Mouse (Mus musculus) heart, embryonic 15.5 days (tissue): ENCODE measurements around the gene Cd247. TPM values are rescaled to one million over a fixed set of nuclear protein-coding genes. Genes with fewer than 3 reads are reported as not detected.

Experiments
- ATAC-seq: fragments of 200-750 bp; cut with Nextera tagmentation; replicated peaks from 2 replicates; pipeline ENCODE4 v1.8.0; 2017; ENCODE audit warnings: low read depth, moderate TSS enrichment; ENCODE audit not compliant: insufficient number of reproducible peaks, insufficient read depth, low FRiP score
- H3K27ac ChIP-seq: fragments of 300-500 bp; sonication (generic); 2 replicates; pipeline ENCODE4 v1.5.1; 2015; ENCODE audit warnings: mild to moderate bottlenecking, inconsistent platforms
- H3K27me3 ChIP-seq: fragments of 300-500 bp; sonication (generic); 2 replicates; pipeline ENCODE4 v1.6.1; 2015; ENCODE audit warnings: inconsistent platforms
- H3K36me3 ChIP-seq: fragments of 300-500 bp; sonication (generic); 2 replicates; pipeline ENCODE4 v1.6.1; 2015; ENCODE audit warnings: mild to moderate bottlenecking, inconsistent platforms
- H3K4me1 ChIP-seq: fragments of 300-500 bp; sonication (generic); replicated peaks from 2 replicates; pipeline ENCODE4 v1.6.1; 2015; ENCODE audit warnings: inconsistent platforms
- H3K4me2 ChIP-seq: fragments of 300-500 bp; sonication (generic); 2 replicates; pipeline ENCODE4 v1.6.1; 2015; ENCODE audit warnings: inconsistent platforms, mild to moderate bottlenecking, moderate library complexity
- H3K4me3 ChIP-seq: fragments of 300-500 bp; sonication (generic); 2 replicates; pipeline ENCODE4 v1.5.1; 2015; ENCODE audit warnings: mild to moderate bottlenecking, inconsistent platforms
- H3K9ac ChIP-seq: fragments of 300-500 bp; sonication (generic); 2 replicates; pipeline ENCODE4 v1.6.1; 2015; ENCODE audit warnings: mild to moderate bottlenecking, inconsistent platforms
- H3K9me3 ChIP-seq: fragments of 300-500 bp; sonication (generic); replicated peaks from 2 replicates; pipeline ENCODE4 v1.6.1; 2016; ENCODE audit warnings: inconsistent platforms
- WGBS: fragments of 180-500 bp; shearing (Covaris S2); methylation state at CpG from one replicate; pipeline ENCODE4 v1.1.7; 2015; ENCODE audit warnings: mixed read lengths; 5-methylcytosine and 5-hydroxymethylcytosine counted together
- polyA plus RNA-seq: library from polyadenylated mRNA; unstranded; fragments of >200 nt; fragmentation: Nextera tagmentation; extraction: Ambion mirVana; gene quantifications from 2 replicates; pipeline ENCODE4 v1.2.1, GENCODE M21; 2015

Cd247 gene
- polyA plus RNA-seq, 1 experiment from 2014 or later: 0.89 TPM

DNA sequence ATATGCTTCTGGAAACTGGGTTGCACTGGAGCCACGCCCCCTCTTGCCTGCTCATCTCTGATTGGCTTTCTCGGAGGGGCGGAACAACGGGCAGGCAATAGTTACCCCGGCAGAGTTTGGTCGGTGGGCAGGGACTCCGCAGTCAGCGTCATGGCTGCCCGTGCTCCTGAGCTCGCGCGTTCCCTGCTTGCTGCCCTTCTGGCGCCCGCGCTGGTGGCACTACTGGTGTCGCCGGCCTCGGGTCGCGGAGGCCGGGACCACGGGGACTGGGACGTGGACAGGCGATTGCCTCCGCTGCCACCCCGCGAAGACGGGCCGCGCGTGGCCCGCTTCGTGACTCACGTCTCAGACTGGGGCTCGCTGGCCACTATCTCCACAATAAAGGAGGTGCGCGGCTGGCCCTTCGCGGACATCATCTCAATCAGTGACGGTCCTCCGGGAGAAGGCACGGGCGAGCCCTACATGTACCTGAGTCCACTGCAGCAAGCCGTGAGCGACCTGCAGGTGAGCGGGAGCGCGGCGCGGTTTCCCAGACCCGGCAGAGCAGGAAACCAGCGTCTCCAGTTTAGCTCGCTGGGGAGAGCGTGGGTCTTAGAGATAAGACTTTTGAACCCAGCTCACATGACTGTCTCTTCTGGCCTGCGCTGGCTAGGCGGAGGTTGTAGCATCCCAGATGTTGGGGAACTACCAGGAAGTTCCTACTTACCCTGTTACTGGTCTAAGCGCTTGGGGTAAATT is 24.7 kb upstream of the Cd247 start, which contains the start of gene Creg1:
Gene Creg1, plus strand, starts transcription at position 112 of the 738 bp plus-strand sequence.
- under 1% methylated on average over 57 of the region's 57 CpGs for WGBS
- H3K4me3 ChIP-seq: peak within 1 kb of the TSS; percentile 90
- peak within 1 kb of the TSS; percentile 87 for H3K9ac ChIP-seq
- H3K4me1 ChIP-seq: peaks cover 21% of the 10 kb centered on the region
- no peaks in the 10 kb centered on the region for H3K9me3 ChIP-seq
- no peaks in the 10 kb centered on the region for H3K27me3 ChIP-seq
- H3K27ac ChIP-seq: peak within 1 kb of the TSS; percentile 77
- peak; percentile 96 for ATAC-seq
- H3K36me3 ChIP-seq: no peaks in the 10 kb centered on the region
- peak within 1 kb of the TSS; percentile 89 for H3K4me2 ChIP-seq

DNA sequence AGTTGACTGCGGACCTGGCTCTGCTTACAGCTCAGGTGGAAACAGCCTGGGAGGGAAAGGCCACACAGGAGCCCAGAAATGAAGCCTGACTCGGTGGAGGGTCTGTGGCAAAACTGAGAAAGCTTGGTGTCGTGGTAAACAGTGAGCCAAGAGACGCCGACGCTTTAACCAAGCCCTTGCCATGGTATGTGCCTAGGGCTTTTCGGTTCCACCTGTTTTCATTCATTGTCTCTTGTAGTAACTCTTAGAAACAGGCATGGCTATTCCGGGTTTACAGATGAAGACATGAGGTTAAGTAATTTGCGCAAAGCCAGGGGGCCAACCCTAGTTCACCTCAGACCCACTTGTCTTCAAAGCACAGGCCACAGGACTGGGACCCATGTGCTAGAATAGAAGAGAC is 23.9 kb upstream of the Cd247 start:
- peaks cover 21% of the 10 kb centered on the region for H3K4me1 ChIP-seq
- H3K9ac ChIP-seq: 0 out of 2 replicates have a peak overlapping the region, but pooled peaks have one; percentile 87
- H3K36me3 ChIP-seq: no peaks in the 10 kb centered on the region
- H3K27ac ChIP-seq: no peak overlapping the region
- no peaks in the 10 kb centered on the region for H3K9me3 ChIP-seq
- 58% methylated on average over 9 of the region's 9 CpGs for WGBS
- peak overlapping the region; percentile 90 for H3K4me3 ChIP-seq
- no peak for ATAC-seq
- H3K4me2 ChIP-seq: peak overlapping the region; percentile 89
- H3K27me3 ChIP-seq: no peaks in the 10 kb centered on the region

DNA sequence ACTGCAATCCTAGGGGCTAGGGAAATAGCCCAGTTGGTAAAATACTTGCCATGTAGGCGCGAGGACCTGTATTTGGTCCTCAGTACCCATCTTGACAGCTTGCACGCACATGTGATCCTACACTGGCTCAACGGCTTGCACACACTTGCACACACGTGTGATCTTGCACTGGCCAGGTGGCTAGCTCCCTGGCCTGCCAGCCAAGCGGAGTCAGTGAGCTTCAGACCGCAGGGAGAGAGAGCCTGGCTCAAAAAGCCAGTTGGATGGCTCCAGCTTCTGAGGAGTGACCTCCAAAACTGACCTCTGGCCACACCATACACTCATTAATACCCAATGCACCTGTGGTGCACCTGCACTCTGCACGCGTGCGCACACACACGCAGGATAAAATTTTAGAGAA is 23.4 kb upstream of the Cd247 start:
- Histone ChIP-seq H3K27ac (no peak overlapping the region), H3K9me3 (no peaks in the 10 kb centered on the region), H3K27me3 (no peaks in the 10 kb centered on the region), H3K4me3 (peak overlapping the region; percentile 90), H3K4me2 (peak overlapping the region; percentile 89; the same call in 1 of the 2 replicates), H3K9ac (no peak overlapping the region), H3K4me1 (peaks cover 22% of the 10 kb centered on the region), H3K36me3 (no peaks in the 10 kb centered on the region; the same call in 1 of the 2 replicates)
- 86% methylated on average over 11 of the region's 11 CpGs for WGBS
- no peak for ATAC-seq

DNA sequence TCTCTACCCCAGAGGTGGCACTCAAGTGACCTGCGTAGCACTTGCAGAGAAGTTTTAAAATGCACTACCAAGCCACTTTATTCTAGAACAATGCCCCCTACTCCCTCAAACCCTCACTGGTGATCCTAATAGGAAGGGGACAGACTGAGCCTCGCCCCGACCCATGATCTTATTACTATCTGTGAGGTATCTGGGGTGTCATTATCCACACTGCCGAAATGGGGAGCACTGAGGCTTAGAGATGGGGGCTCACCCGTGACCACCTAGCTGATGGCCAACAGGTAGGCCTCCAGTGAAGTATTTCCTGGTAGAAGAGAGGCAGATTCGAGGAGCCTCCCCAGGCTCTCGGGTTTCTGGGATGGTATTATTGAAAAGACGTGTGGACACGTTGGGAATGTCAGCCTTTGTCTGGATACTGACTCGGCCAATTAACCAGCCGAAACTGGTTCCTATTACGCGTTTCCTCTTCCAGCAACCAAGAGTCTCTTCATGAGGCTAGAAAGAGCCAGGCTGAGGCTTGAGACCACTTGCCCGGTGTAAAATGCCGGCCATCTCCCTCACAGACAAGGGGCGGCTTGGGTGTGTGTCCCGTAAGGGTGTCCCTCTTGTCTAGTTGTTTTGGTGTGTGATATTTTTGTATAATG is 22.7 kb upstream of the Cd247 start:
- Histone ChIP-seq H3K36me3 (peaks cover 7% of the 10 kb centered on the region; the same call in 1 of the 2 replicates), H3K4me2 (no peak overlapping the region), H3K9ac (no peak overlapping the region), H3K27me3 (no peaks in the 10 kb centered on the region), H3K4me3 (no peak overlapping the region), H3K4me1 (peaks cover 24% of the 10 kb centered on the region), H3K9me3 (no peaks in the 10 kb centered on the region), H3K27ac (no peak overlapping the region)
- 83% methylated on average over 17 of the region's 17 CpGs for WGBS
- no peak for ATAC-seq

DNA sequence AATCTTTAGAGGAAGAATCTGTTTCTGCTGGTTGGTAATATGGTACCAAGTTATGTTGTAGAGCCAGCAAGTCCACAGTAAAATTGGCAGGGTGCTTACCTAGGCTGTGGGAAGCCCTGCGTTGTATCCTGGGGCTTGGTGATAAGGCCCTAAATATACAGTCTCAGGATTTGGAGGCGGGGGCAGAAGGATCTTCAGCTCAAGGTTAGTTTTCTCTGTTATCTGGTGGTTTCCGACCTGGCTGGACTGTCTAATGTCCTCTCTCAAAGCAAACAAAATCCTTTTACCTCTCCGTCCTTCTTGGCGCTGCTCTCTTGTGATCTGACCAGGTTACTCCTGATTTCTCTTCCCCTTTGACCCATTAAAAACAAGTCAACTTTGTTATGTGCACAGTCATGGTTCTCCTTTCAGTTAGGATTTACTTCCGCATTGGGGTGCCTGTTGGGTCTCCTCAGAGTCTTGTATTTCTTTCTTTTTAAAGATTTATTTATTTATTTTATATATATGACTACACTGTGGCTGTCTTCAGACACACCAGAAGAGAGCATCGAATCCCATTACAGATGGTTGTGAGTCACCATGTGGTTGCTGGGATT is 22.1 kb upstream of the Cd247 start:
- Histone ChIP-seq H3K4me2 (no peak overlapping the region), H3K27ac (no peak overlapping the region), H3K4me3 (no peak overlapping the region), H3K9me3 (no peaks in the 10 kb centered on the region), H3K9ac (no peak overlapping the region), H3K4me1 (peaks cover 29% of the 10 kb centered on the region), H3K27me3 (no peaks in the 10 kb centered on the region), H3K36me3 (peaks cover 11% of the 10 kb centered on the region; the same call in 1 of the 2 replicates)
- WGBS: 70% methylated on average over 7 of the region's 7 CpGs
- no peak for ATAC-seq

DNA sequence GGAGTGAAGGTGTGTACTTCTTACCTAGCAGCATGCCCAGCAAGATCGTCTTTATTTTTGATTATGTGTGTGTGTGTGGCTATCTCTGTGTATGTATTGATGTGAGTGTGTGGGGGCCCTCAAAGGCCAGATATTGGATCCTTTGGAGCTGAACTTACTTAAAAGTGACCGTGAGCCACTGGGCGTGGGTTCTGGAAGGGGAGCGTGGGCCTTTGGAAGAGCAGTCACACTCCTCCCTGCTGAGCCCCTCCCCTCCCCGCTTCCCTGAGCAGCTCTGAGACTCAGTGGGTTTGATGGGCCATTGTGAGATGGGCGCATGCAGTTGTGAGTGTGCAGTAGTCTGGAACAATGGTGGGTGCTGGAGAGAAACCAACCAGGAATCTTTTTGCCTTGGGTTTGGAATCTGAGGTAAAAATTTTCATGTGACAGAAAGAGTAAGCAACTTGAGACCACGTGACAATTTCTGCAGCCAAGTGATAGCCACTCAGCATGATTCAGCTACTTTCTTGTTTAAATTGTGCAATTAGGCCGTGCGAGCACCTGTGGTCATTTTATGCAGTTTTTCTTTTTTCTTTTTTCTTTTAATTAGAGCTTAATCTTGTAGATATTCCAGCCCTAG is 19.5 kb upstream of the Cd247 start:
- no peak overlapping the region for H3K27ac ChIP-seq
- H3K9ac ChIP-seq: no peak overlapping the region
- no peaks in the 10 kb centered on the region for H3K27me3 ChIP-seq
- no peak overlapping the region for H3K4me2 ChIP-seq
- peaks cover 15% of the 10 kb centered on the region; the same call in 1 of the 2 replicates for H3K36me3 ChIP-seq
- no peaks in the 10 kb centered on the region for H3K9me3 ChIP-seq
- no peak for ATAC-seq
- peaks cover 33% of the 10 kb centered on the region for H3K4me1 ChIP-seq
- WGBS: 79% methylated on average over 9 of the region's 9 CpGs
- H3K4me3 ChIP-seq: no peak overlapping the region

DNA sequence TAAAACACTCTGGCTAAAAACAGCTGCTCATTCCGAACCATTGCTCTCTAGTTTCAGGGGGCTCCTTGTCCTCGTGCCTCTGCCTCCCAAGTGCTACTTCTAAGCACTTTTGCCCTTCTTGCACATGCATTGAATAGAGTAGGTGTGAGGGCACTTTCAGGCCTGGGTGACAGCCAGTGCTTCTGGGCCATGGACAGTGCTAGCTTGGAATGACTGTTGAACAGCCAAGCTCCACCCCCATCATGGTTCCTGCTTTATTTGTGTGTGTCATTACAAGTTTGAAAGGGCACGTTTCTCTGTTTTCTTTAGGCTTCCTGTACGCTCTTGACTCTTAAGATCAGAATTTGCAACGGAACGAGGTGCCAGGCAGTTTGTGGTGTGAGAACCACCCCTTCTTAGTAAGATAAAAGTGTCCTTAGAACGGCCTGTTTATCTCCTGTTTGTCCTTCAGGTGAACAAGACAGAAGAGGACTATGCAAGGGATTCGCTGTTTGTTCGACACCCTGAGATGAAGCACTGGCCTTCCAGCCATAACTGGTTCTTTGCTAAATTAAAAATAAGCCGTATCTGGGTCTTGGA is 18.2 kb upstream of the Cd247 start:
- no peak overlapping the region for H3K27ac ChIP-seq
- H3K27me3 ChIP-seq: no peaks in the 10 kb centered on the region
- no peak overlapping the region for H3K4me2 ChIP-seq
- H3K36me3 ChIP-seq: peaks cover 22% of the 10 kb centered on the region; the same call in 1 of the 2 replicates
- 68% methylated on average over 10 of the region's 10 CpGs for WGBS
- peaks cover 22% of the 10 kb centered on the region for H3K4me1 ChIP-seq
- H3K9ac ChIP-seq: no peak overlapping the region
- ATAC-seq: no peak
- no peaks in the 10 kb centered on the region for H3K9me3 ChIP-seq
- no peak overlapping the region for H3K4me3 ChIP-seq

DNA sequence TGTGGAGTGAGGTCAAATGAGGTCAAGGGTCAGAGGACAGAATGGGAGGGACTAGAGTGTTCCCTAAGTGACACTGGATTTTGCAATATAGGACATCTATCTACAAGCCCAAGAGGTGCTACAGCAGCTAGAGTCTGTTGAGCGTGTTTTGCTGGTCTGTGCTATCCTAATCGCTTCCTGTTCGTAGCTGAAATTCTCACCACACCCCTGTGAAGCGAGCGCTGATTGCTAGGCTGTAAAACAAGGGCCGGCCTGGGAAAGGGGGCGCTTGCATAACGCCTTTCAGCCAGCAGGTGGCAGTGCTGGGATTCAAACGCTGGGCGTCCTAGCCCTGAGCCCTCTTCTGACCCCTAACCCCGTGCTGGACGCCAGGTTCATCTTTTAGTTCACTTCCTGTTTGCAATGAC is 17.0 kb upstream of the Cd247 start:
- peak; percentile 68 for ATAC-seq
- H3K9me3 ChIP-seq: no peaks in the 10 kb centered on the region
- H3K27me3 ChIP-seq: no peaks in the 10 kb centered on the region
- H3K4me2 ChIP-seq: peak overlapping the region; percentile 35
- H3K36me3 ChIP-seq: peaks cover 22% of the 10 kb centered on the region; the same call in 1 of the 2 replicates
- peaks cover 18% of the 10 kb centered on the region for H3K4me1 ChIP-seq
- H3K4me3 ChIP-seq: no peak overlapping the region; the same call in 1 of the 2 replicates
- H3K27ac ChIP-seq: no peak overlapping the region
- no peak overlapping the region for H3K9ac ChIP-seq
- WGBS: under 1% methylated on average over 12 of the region's 12 CpGs

DNA sequence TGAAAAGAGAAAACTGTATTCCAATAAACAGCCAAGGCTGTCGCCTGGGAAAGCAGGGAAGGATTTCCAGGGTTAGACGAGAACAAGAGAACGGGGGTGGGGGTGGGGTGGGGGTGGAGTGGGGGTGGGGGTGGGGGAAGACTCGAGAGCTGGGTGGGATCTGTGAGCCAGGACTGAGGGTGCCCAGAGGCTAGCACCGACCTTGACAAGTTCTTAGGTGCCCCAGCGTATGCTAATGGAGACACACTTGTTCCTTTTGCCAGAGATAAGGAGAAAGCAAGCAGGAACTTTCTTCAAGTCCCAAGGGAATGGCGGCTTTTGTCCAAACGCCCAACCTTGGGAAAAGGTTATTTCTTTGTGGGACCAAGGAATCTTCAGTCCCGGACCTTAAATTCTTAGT is 16.5 kb upstream of the Cd247 start:
- Histone ChIP-seq H3K27ac (no peak overlapping the region), H3K4me3 (no peak overlapping the region; the same call in 1 of the 2 replicates), H3K4me1 (peaks cover 18% of the 10 kb centered on the region), H3K27me3 (no peaks in the 10 kb centered on the region), H3K4me2 (peak overlapping the region; percentile 35), H3K36me3 (peaks cover 22% of the 10 kb centered on the region; the same call in 1 of the 2 replicates), H3K9ac (no peak overlapping the region), H3K9me3 (no peaks in the 10 kb centered on the region)
- ATAC-seq: no peak
- 47% methylated on average over 9 of the region's 9 CpGs for WGBS

DNA sequence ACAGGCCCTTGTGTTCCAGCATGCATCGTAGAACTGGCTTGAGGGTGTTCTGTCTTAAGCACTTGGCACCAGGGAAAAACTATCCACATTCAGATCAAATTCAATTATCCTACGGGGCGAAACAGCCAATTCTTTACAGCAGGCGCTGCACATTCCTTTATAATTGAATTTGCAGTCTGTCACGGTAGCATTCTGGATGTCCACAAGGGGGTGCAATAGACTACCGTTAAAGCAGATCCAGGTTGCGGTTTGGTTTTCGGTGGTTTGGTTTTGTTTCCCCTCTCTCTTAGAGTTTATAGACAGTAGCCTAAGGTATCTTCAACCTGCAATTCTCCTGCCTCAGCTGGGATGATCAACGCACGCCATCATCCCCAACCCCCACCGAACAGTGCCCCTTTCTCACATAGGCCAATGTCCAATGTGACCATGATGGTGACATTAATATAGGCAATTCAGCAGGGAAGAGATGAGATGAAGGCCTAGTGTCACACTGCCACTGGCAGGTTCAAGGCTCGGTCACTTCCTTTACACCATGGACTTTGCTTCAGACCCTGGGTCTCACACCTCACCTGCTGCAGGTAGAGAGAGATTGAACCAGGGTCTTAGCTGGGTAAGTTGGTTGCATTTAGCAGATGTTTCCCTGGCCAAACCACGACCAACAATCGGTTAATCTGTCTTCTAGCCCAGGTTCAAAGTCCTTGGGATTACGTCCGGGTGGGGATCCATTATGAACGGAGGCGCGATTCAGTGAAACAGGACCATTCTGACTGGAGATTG is 12.8 kb upstream of the Cd247 start:
- Histone ChIP-seq H3K9me3 (no peaks in the 10 kb centered on the region), H3K4me3 (no peak overlapping the region), H3K4me2 (peak overlapping the region; percentile 37; the same call in 1 of the 2 replicates), H3K36me3 (peaks cover 15% of the 10 kb centered on the region; the same call in 1 of the 2 replicates), H3K4me1 (peaks cover 22% of the 10 kb centered on the region), H3K27me3 (no peaks in the 10 kb centered on the region), H3K9ac (no peak overlapping the region), H3K27ac (no peak overlapping the region)
- ATAC-seq: no peak
- 50% methylated on average over 19 of the region's 19 CpGs for WGBS
